Mouse (Mus musculus): ENCODE data around the gene Efcab11.

The Efcab11 gene

GRCm38 (mm10) chr12:99884269-99885261 lies at the start of gene Efcab11, which contains the start of gene Tdp1:
TSS of gene Efcab11 (minus strand) at chr12:99884439.
TSS of gene Tdp1 (plus strand) at chr12:99884517.
- peak; percentile 89 for DNase-seq

- no peak for DNase-seq
These were observed 49.4 kb upstream of the Efcab11 start for GRCm38 (mm10) chr12:99933630-99934029.

GRCm38 (mm10) chr12:99932245-99932644 lies 48.0 kb upstream of the Efcab11 start:
- DNase-seq, result no peak

- DNase-seq, result no peak
These were observed 44.9 kb upstream of the Efcab11 start for GRCm38 (mm10) chr12:99929160-99929559.

GRCm38 (mm10) chr12:99928311-99928710 lies 44.1 kb upstream of the Efcab11 start:
- DNase-seq, result no peak

GRCm38 (mm10) chr12:99923703-99924102 lies 39.5 kb upstream of the Efcab11 start:
- no peak for DNase-seq

- no peak for DNase-seq
These were observed 38.9 kb upstream of the Efcab11 start for GRCm38 (mm10) chr12:99923131-99923606.

- no peak for DNase-seq
These were observed 36.8 kb upstream of the Efcab11 start for GRCm38 (mm10) chr12:99921045-99921444.

- no peak for DNase-seq
These were observed 35.4 kb upstream of the Efcab11 start for GRCm38 (mm10) chr12:99919636-99920035.

- no peak for DNase-seq
These were observed 33.7 kb upstream of the Efcab11 start for GRCm38 (mm10) chr12:99917800-99918427.

GRCm38 (mm10) chr12:99911466-99911865 lies 27.2 kb upstream of the Efcab11 start:
- DNase-seq, result no peak

- no peak for DNase-seq
These were observed 20.3 kb upstream of the Efcab11 start for GRCm38 (mm10) chr12:99904537-99904936.

- DNase-seq, result no peak
These were observed 18.7 kb upstream of the Efcab11 start for GRCm38 (mm10) chr12:99902867-99903370.

GRCm38 (mm10) chr12:99901973-99902866 lies 18.0 kb upstream of the Efcab11 start:
- DNase-seq, result no peak

GRCm38 (mm10) chr12:99899991-99900390 lies 15.8 kb upstream of the Efcab11 start:
- DNase-seq, result no peak

GRCm38 (mm10) chr12:99898248-99898870 lies 14.1 kb upstream of the Efcab11 start:
- no peak for DNase-seq

GRCm38 (mm10) chr12:99897846-99898245 lies 13.6 kb upstream of the Efcab11 start:
- no peak for DNase-seq

GRCm38 (mm10) chr12:99885282-99885901 lies 1.2 kb upstream of the Efcab11 start:
- DNase-seq, result no peak

GRCm38 (mm10) chr12:99883713-99884105 lies 530 bp downstream of the Efcab11 start:
- DNase-seq, result peak in 1 of 2 experiments; percentile 11

GRCm38 (mm10) chr12:99883000-99883712 lies 1.1 kb downstream of the Efcab11 start:
- DNase-seq, result peak; percentile 78 to 87

GRCm38 (mm10) chr12:99874609-99875008 lies 9.6 kb downstream of the Efcab11 start:
- DNase-seq, result no peak

All from thymus, adult 18-20 months (tissue).